Mouse (Mus musculus): Measurements from ENCODE around the gene Sucla2.
"Not testable (repeated sequence)": the region's sequence is repeated elsewhere in the genome, so short reads cannot be mapped to it uniquely, and the experiment has no call there.

DNA sequence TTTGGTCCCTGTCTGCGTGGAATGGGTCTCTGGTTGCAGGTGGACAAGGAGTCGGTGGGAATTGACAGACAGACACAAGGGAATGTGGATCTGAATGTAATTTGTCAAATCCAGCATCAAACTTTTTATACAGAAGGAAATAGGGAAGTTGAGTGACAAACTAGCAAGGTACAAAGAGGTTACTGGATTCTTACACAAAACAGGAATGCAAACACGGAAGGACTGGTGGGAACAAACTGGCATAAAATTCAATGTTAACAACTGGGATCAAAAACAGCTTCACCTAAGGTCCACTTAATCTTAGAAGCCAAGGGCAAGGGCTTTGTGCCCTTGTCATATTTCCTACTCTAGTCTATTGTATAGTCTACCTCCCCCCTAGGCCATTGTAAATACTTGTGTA, 3.5 kb downstream of the Sucla2 start:
- TF ChIP-seq CTCF (IDR thresholded peaks at IDR 0.05; ENCODE audit: borderline replicate concordance, insufficient read depth, low read length); POLR2A (IDR thresholded peaks at IDR 0.05; ENCODE audit: low read depth, low read length): not testable (repeated sequence)
